9 mouse cellular contexts compared by ENCODE assay signal in the genomic region with DNA sequence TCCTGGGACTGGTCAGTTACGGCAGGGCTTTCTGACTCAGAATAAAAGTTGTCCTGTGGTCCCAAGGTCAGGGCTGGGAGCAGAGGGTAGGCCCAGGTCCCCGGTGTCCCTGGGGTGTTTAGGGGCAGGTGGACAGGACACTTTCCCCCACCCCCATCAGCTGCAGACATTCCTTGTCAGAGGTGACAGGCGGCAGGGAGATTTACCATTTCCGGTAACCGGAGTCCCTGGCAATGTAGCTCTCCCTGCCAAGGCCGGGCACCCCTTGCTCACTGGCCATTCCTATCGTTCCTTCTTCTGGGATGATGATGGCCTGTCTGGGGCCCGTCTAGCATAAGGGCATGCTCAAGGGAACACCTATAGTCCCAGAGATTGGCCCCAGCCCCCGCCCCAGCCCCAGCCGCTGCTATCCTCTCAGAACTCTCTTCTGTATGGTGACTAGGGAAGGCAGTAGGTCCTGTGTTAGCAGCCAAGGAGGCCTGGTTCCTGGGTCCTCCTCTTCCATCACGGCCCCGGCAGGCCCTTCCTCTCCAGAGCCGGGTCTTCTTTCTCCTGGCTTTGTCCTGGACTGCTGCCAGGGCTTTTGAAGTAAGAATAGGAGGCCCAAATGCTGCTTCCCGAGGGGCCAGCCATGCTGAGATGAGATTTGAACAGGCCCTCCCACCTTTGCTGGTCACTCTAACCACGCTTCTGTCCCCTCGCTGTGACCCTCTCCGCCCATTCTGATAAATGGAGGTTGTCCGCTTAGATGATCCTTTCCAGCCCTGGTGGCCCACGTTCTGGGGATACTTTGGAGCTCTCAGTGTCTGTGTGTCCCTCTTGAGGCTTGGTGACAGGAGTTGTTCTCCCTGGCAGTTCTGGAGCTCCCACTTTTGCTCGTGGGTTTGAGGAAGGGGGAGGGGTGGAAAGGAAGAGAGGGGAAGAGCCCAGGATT. TPM values are rescaled to one million over a fixed set of nuclear protein-coding genes. Genes with fewer than 3 reads are reported as not detected.
A peak's percentile ranks its signal among the peaks of the same experiment; 100 is the strongest.
DNase-seq lines count a peak whose midpoint lies in the region; ATAC-seq and TF ChIP-seq lines count a peak whose summit lies in the region.
"Had no signal": no experiment of that assay in that cellular context is flagged by ENCODE, and none has a peak within 500 bp of the region (broad histone marks: within the 10 kb centered on the region; RNA-seq: fewer than 3 reads in every experiment).

No protein-coding gene starts in this region.

- H3K4me2 ChIP-seq in midbrain, embryonic 11.5 days, result no peak overlapping the region
- H3K4me2 ChIP-seq in midbrain, embryonic 13.5 days (replicated peaks), result no peak overlapping the region
- H3K4me2 ChIP-seq in stomach, embryonic 14.5 days (replicated peaks; ENCODE audit: low read depth, low read length), result peak overlapping the region; percentile 8; the same call in 1 of the 2 replicates

- ATAC-seq in midbrain, embryonic 11.5 days (ENCODE audit: low FRiP score), result no peak
- no peak for ATAC-seq in midbrain, embryonic 13.5 days
- ATAC-seq in stomach, embryonic 14.5 days (ENCODE audit: insufficient number of reproducible peaks, insufficient read depth, low FRiP score, low read depth), result no peak

- 41% methylated on average over 20 of the region's 20 CpGs for WGBS in midbrain, embryonic 11.5 days
- WGBS in midbrain, embryonic 13.5 days, result 40% methylated on average over 20 of the region's 20 CpGs
- WGBS in stomach, embryonic 14.5 days, result 31% methylated on average over 20 of the region's 20 CpGs
- WGBS in cerebellum, adult 2 months, result 84% methylated on average over 20 of the region's 20 CpGs

- no peak for TF ChIP-seq CTCF in cerebellum, adult 2 months (IDR thresholded peaks at IDR 0.05; ENCODE audit: borderline replicate concordance, insufficient read depth, low read depth, low read length)

- DNase-seq in adrenal gland, postnatal 10 days, result peak; percentile 68
- DNase-seq in adrenal gland, adult 8-10 months, result no peak
- DNase-seq in midbrain, embryonic 11.5 days (ENCODE audit: low spot score, missing footprints), result peak; percentile 88
- peak; percentile 78 for DNase-seq in kidney, postnatal 10 days
- no peak for DNase-seq in cerebellum, adult 2 months
- no peak for DNase-seq in spleen, postnatal 36 days (ENCODE audit: low spot score in 2 of 2)
- DNase-seq: thymus, postnatal 36 days had no signal

- no peaks in the 10 kb centered on the region for H3K27me3 ChIP-seq in midbrain, embryonic 11.5 days (ENCODE audit: control insufficient read depth, insufficient read depth, low read length)
- H3K27me3 ChIP-seq in midbrain, embryonic 13.5 days, result 0 out of 2 replicates have a peak, but pooled peaks cover 6% of the 10 kb centered on the region
- H3K27me3 ChIP-seq in stomach, embryonic 14.5 days (ENCODE audit: control insufficient read depth, insufficient read depth, low read length), result no peaks in the 10 kb centered on the region
- no peaks in the 10 kb centered on the region for H3K27me3 ChIP-seq in cerebellum, adult 2 months (ENCODE audit: control insufficient read depth, insufficient read depth, low read length)

- H3K9me3 ChIP-seq in midbrain, embryonic 11.5 days (ENCODE audit: control insufficient read depth, low read length), result no peaks in the 10 kb centered on the region
- H3K9me3 ChIP-seq in midbrain, embryonic 13.5 days, result no peaks in the 10 kb centered on the region
- H3K9me3 ChIP-seq in stomach, embryonic 14.5 days (ENCODE audit: control insufficient read depth, low read depth, low read length), result no peaks in the 10 kb centered on the region

- no peak overlapping the region for H3K4me3 ChIP-seq in midbrain, embryonic 11.5 days (ENCODE audit: low read depth, low read length)
- no peak overlapping the region for H3K4me3 ChIP-seq in midbrain, embryonic 13.5 days (replicated peaks)
- no peak overlapping the region for H3K4me3 ChIP-seq in stomach, embryonic 14.5 days (ENCODE audit: low read depth, low read length)
- H3K4me3 ChIP-seq in cerebellum, adult 2 months (replicated peaks; ENCODE audit: insufficient read depth, low read depth, low read length), result no peak overlapping the region

- no peak overlapping the region for H3K27ac ChIP-seq in midbrain, embryonic 11.5 days (ENCODE audit: low read depth, low read length)
- no peak overlapping the region for H3K27ac ChIP-seq in midbrain, embryonic 13.5 days
- peak overlapping the region; percentile 96 for H3K27ac ChIP-seq in stomach, embryonic 14.5 days (ENCODE audit: low read length)
- no peak overlapping the region for H3K27ac ChIP-seq in cerebellum, adult 2 months (ENCODE audit: insufficient read depth, low read length)

- H3K4me1 ChIP-seq in midbrain, embryonic 11.5 days (ENCODE audit: control insufficient read depth, insufficient read depth, low read length), result peaks cover 46% of the 10 kb centered on the region
- peaks cover 60% of the 10 kb centered on the region for H3K4me1 ChIP-seq in midbrain, embryonic 13.5 days (replicated peaks)
- peaks cover 74% of the 10 kb centered on the region for H3K4me1 ChIP-seq in stomach, embryonic 14.5 days (ENCODE audit: control insufficient read depth, insufficient read depth, low read length)
- H3K4me1 ChIP-seq in cerebellum, adult 2 months (ENCODE audit: control insufficient read depth, insufficient read depth, low read length), result peaks cover 41% of the 10 kb centered on the region

- no peak for TF ChIP-seq POLR2A in cerebellum, adult 2 months (IDR thresholded peaks at IDR 0.05; ENCODE audit: borderline replicate concordance, insufficient read depth, low read length)

- H3K36me3 ChIP-seq in midbrain, embryonic 11.5 days (ENCODE audit: control insufficient read depth, insufficient read depth, low read length), result no peaks in the 10 kb centered on the region
- H3K36me3 ChIP-seq in midbrain, embryonic 13.5 days, result no peaks in the 10 kb centered on the region
- no peaks in the 10 kb centered on the region for H3K36me3 ChIP-seq in stomach, embryonic 14.5 days (ENCODE audit: control insufficient read depth, insufficient read depth, low read length)

- peak overlapping the region; percentile 2; the same call in 1 of the 2 replicates for H3K9ac ChIP-seq in midbrain, embryonic 11.5 days (ENCODE audit: low read length)
- no peak overlapping the region for H3K9ac ChIP-seq in midbrain, embryonic 13.5 days (replicated peaks)
- no peak overlapping the region for H3K9ac ChIP-seq in stomach, embryonic 14.5 days (replicated peaks; ENCODE audit: low read depth, low read length)

RNA-seq across cellular contexts. Expression of a gene that starts 17.8 kb away (rescaled TPM):
- total RNA-seq in adrenal gland, postnatal 10 days (2021), result 100 to 1,000 TPM; 191 to 264 TPM
- total RNA-seq in adrenal gland, adult 8-10 months (2022), result 100 to 1,000 TPM; 107 to 236 (median 145) TPM
- polyA plus RNA-seq in midbrain, embryonic 11.5 days (2014; fragmentation: Nextera tagmentation; extraction: Ambion mirVana), result 9.6 and 11.2 TPM in 2 replicates
- 4.2 and 5.0 TPM in 2 replicates for polyA plus RNA-seq in midbrain, embryonic 13.5 days (2015; fragmentation: Nextera tagmentation; extraction: Ambion mirVana)
- polyA plus RNA-seq in stomach, embryonic 14.5 days (2014; fragmentation: Nextera tagmentation; extraction: Ambion mirVana), result 42.6 and 44.1 TPM in 2 replicates
- polyA plus RNA-seq in cerebellum, adult 2 months (2012; rRNA removed), result 2.8 and 3.1 TPM in 2 replicates

RNA-seq across cellular contexts. Expression of a gene that starts 33.3 kb away (rescaled TPM):
- not detected for total RNA-seq in adrenal gland, postnatal 10 days (2021)
- not detected for total RNA-seq in adrenal gland, adult 8-10 months (2022)
- not detected in 2 replicates for polyA plus RNA-seq in midbrain, embryonic 11.5 days (2014; fragmentation: Nextera tagmentation; extraction: Ambion mirVana)
- polyA plus RNA-seq in midbrain, embryonic 13.5 days (2015; fragmentation: Nextera tagmentation; extraction: Ambion mirVana), result not detected in 2 replicates
- polyA plus RNA-seq in stomach, embryonic 14.5 days (2014; fragmentation: Nextera tagmentation; extraction: Ambion mirVana), result not detected in 2 replicates
- not detected in 2 replicates for polyA plus RNA-seq in cerebellum, adult 2 months (2012; rRNA removed)

RNA-seq across cellular contexts. Expression of a gene that starts 56.0 kb away (rescaled TPM):
- total RNA-seq in adrenal gland, postnatal 10 days (2021), result not detected
- under 1 TPM in 1 of 4 experiments, not detected in 3; 0.42 TPM for total RNA-seq in adrenal gland, adult 8-10 months (2022)
- not detected in 2 replicates for polyA plus RNA-seq in midbrain, embryonic 11.5 days (2014; fragmentation: Nextera tagmentation; extraction: Ambion mirVana)
- not detected in 2 replicates for polyA plus RNA-seq in midbrain, embryonic 13.5 days (2015; fragmentation: Nextera tagmentation; extraction: Ambion mirVana)
- 1.0 TPM in 1 of 2 replicates, not detected in the other for polyA plus RNA-seq in stomach, embryonic 14.5 days (2014; fragmentation: Nextera tagmentation; extraction: Ambion mirVana)
- polyA plus RNA-seq in cerebellum, adult 2 months (2012; rRNA removed), result not detected in 2 replicates

Comparison
In these comparisons a context has a peak if more than half of its experiments do, and no peak if none do; other contexts are left out.
1. DNase-seq: peak in adrenal gland, postnatal 10 days (single experiment), midbrain, embryonic 11.5 days (single experiment) and kidney, postnatal 10 days (single experiment); none in adrenal gland, adult 8-10 months (single experiment), cerebellum, adult 2 months (0 of 2) and spleen, postnatal 36 days (0 of 2).